Mouse (Mus musculus) embryonic facial prominence, embryonic 10.5 days (tissue): ENCODE measurements around the gene Rcan2. TPM values are rescaled to one million over a fixed set of nuclear protein-coding genes. Genes with fewer than 3 reads are reported as not detected.

Experiments used
- DNase-seq: peaks from one replicate; pipeline ENCODE4 v3.0.0-alpha.2; 2017; ENCODE audit warnings: low spot score
- H3K27ac ChIP-seq: fragments of 300-500 bp; sonication (generic); replicated peaks from 2 replicates; pipeline ENCODE4 v1.5.1; 2016; ENCODE audit warnings: mild to moderate bottlenecking
- H3K27me3 ChIP-seq: fragments of 300-500 bp; sonication (generic); replicated peaks from 2 replicates; pipeline ENCODE4 v1.6.1; 2016; ENCODE audit warnings: low read depth, mild to moderate bottlenecking; ENCODE audit not compliant: poor library complexity, severe bottlenecking
- H3K36me3 ChIP-seq: fragments of 300-500 bp; sonication (generic); replicated peaks from 2 replicates; pipeline ENCODE4 v1.6.1; 2016; ENCODE audit warnings: mild to moderate bottlenecking, moderate library complexity
- H3K4me1 ChIP-seq: fragments of 300-500 bp; sonication (generic); 2 replicates; pipeline ENCODE4 v1.6.1; 2016
- H3K4me3 ChIP-seq: fragments of 300-500 bp; sonication (generic); 2 replicates; pipeline ENCODE4 v1.5.1; 2016; ENCODE audit warnings: mild to moderate bottlenecking, moderate library complexity
- H3K9me3 ChIP-seq: fragments of 300-500 bp; sonication (generic); 2 replicates; pipeline ENCODE4 v1.6.1; 2016; ENCODE audit warnings: mild to moderate bottlenecking
- WGBS: fragments of 180-500 bp; shearing (Covaris S2); methylation state at CpG from one replicate; pipeline ENCODE4 v1.1.7; 2016; 5-methylcytosine and 5-hydroxymethylcytosine counted together
- polyA plus RNA-seq: library from polyadenylated mRNA; unstranded; fragments of >200 nt; fragmentation: Nextera tagmentation; extraction: Ambion mirVana; gene quantifications from 2 replicates; pipeline ENCODE4 v1.2.1, GENCODE M21; 2016

The Rcan2 gene
- polyA plus RNA-seq = 3.2 and 5.6 TPM in 2 replicates

DNA sequence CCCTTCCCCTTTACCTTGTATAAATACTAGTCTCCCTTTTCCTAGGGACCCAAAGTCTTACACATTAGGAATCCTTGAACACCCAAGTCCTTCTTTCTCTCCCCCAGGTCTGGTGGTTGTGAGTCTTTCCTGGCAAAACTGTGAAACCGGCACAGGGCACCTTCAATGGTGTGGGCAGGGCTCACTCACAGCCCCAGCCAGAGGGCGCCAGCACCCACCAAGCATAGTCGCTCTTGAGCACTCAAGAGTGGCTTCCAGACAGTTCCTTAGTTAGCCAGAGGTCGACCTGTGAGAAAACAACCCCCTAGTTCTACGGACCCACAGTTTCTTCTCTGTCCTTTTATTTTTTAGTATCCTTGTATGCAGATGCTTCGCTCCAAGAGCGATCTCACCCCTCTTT is at the start of gene Rcan2:
Rcan2 (plus strand) TSS at position 275 of the 400 bp plus-strand sequence.
- DNase-seq = peak; percentile 52
- H3K27ac ChIP-seq = peak within 1 kb of the TSS; percentile 79

DNA sequence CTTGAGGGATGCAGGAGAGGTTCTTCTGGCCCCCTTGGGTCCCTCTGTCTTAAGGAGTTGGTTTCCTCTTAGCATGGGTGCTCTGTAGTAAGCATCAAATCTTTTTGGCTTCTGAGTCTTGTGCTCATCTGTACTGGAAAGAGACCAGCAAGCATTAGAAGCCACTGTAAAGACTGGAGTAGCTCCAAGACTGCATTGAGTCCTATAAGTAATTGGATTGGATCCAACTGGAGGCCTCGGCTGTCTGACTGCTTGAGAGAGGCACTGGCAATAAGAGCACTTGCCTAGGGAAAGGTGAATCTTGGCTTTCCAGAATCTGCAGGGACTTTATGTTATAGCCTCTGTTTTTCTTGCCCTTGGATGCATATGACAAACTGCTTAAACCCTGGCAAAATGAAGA is 48.3 kb upstream of the Rcan2 start:
- WGBS = 86% methylated on average over 1 of the region's 1 CpGs
- no peaks in the 10 kb centered on the region for H3K9me3 ChIP-seq
- H3K4me1 ChIP-seq = no peaks in the 10 kb centered on the region
- no peak for DNase-seq
- H3K27me3 ChIP-seq = no peaks in the 10 kb centered on the region
- H3K4me3 ChIP-seq = no peak overlapping the region
- peaks cover 9% of the 10 kb centered on the region for H3K36me3 ChIP-seq
- no peak overlapping the region for H3K27ac ChIP-seq

More for the DNA sequence above, at the start of gene Rcan2:
- Histone ChIP-seq H3K36me3 (no peaks in the 10 kb centered on the region), H3K9me3 (no peaks in the 10 kb centered on the region), H3K4me3 (peak within 1 kb of the TSS; percentile 77), H3K27me3 (peaks cover 39% of the 10 kb centered on the region), H3K4me1 (peaks cover 13% of the 10 kb centered on the region)
- 2% methylated on average over 7 of the region's 7 CpGs for WGBS

GRCm38 (mm10) chr17:43754687-43755086 is 46.5 kb upstream of the Rcan2 start:
- no peaks in the 10 kb centered on the region for H3K4me1 ChIP-seq
- H3K9me3 ChIP-seq = no peaks in the 10 kb centered on the region
- no peaks in the 10 kb centered on the region for H3K27me3 ChIP-seq
- H3K4me3 ChIP-seq = no peak overlapping the region
- DNase-seq = no peak
- peaks cover 3% of the 10 kb centered on the region for H3K36me3 ChIP-seq
- WGBS = 72% methylated on average over 5 of the region's 5 CpGs
- H3K27ac ChIP-seq = no peak overlapping the region

DNA sequence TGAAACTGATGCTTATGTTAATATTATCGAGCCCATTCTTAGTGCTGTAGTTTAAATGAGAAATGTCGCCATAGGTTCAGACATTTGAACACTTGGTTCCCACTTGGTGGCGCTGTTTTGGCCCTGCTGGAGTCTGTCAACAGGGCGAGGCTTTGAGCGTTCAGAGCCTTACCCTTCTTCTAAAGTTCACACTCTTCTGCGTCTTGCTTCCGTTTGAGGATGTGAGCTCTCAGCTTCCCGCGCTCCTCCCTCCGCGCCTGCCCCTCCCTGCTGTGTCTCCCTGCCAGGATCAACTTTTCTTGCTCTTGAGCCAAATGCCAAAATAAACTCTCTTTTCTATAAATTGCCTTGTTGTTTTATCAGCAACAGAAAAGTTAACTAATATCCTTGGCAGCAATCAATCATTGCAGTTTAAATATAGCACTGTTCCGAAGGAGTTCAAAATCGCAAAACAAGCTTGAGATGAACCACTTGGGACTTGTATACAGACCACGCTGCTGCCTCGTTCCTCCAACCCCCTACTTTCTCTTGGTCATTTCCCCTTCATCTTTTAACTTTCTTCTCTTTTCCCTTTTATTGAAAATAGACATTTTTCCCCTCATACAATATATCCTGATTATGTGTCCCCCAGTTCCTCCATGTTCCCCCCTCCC is 42.4 kb upstream of the Rcan2 start:
- DNase-seq = no peak
- WGBS = 64% methylated on average over 15 of the region's 15 CpGs
- H3K9me3 ChIP-seq = no peaks in the 10 kb centered on the region
- H3K27ac ChIP-seq = no peak overlapping the region
- H3K27me3 ChIP-seq = no peaks in the 10 kb centered on the region
- no peaks in the 10 kb centered on the region for H3K4me1 ChIP-seq
- H3K4me3 ChIP-seq = no peak overlapping the region
- H3K36me3 ChIP-seq = no peaks in the 10 kb centered on the region

DNA sequence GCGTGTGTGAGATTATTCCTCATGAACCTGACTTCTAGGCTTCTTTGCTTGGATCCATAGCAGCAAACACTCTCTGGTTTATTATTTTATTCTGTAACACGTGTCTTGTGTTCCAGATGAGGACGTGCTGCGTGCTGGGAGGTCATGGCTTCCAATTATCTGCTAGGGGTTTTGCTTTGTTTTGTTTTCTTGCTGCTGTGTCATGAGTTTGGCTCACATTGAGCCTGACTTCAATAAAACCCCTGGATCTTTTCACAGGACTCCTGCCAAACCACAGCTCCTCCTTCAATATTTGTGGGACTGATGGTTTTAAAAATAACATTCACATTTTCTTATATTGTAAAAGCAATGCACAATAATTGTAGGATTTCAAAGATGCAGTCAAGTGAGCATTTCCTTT is 16.6 kb upstream of the Rcan2 start:
- no peaks in the 10 kb centered on the region for H3K36me3 ChIP-seq
- no peak for DNase-seq
- H3K27ac ChIP-seq = no peak overlapping the region
- H3K4me1 ChIP-seq = no peaks in the 10 kb centered on the region
- no peaks in the 10 kb centered on the region for H3K9me3 ChIP-seq
- no peak overlapping the region for H3K4me3 ChIP-seq
- WGBS = 82% methylated on average over 4 of the region's 4 CpGs
- no peaks in the 10 kb centered on the region for H3K27me3 ChIP-seq

DNA sequence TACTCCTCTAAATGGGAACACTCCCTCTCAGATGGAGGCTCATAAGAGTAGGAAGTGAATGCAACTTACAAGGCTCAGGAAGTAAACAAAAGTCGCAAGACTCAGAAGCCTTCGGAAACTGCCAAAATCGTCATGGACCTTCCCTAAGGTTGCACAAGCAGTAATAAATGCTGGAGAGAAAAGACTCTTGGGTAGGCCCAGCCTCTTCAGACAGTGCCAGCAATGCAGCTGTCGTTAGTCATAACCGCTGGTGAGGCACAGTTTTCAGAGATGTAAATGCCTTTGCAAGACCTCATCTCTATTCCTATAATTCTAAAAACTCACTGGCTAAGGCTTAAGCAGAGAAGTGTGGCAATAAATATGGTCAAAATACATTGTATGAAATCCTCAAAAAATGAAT is 12.9 kb upstream of the Rcan2 start:
- Histone ChIP-seq H3K4me3 (no peak overlapping the region), H3K9me3 (no peaks in the 10 kb centered on the region), H3K27me3 (no peaks in the 10 kb centered on the region), H3K4me1 (no peaks in the 10 kb centered on the region), H3K36me3 (no peaks in the 10 kb centered on the region), H3K27ac (no peak overlapping the region)
- WGBS = 88% methylated on average over 5 of the region's 5 CpGs
- DNase-seq = no peak

- Histone ChIP-seq H3K36me3 (no peaks in the 10 kb centered on the region), H3K9me3 (no peaks in the 10 kb centered on the region), H3K4me3 (no peak overlapping the region), H3K27me3 (no peaks in the 10 kb centered on the region), H3K4me1 (no peaks in the 10 kb centered on the region), H3K27ac (no peak overlapping the region)
- no peak for DNase-seq
These were observed 11.8 kb upstream of the Rcan2 start for GRCm38 (mm10) chr17:43789376-43789775.

- H3K27me3 ChIP-seq = no peaks in the 10 kb centered on the region
- DNase-seq = no peak
- 91% methylated on average over 3 of the region's 3 CpGs for WGBS
- no peak overlapping the region for H3K4me3 ChIP-seq
- no peaks in the 10 kb centered on the region for H3K36me3 ChIP-seq
- H3K9me3 ChIP-seq = no peaks in the 10 kb centered on the region
- H3K27ac ChIP-seq = no peak overlapping the region
- no peaks in the 10 kb centered on the region for H3K4me1 ChIP-seq
These were observed 9.4 kb upstream of the Rcan2 start for GRCm38 (mm10) chr17:43791751-43792150.

GRCm38 (mm10) chr17:43794731-43795280 is 6.3 kb upstream of the Rcan2 start:
- no peak overlapping the region for H3K27ac ChIP-seq
- H3K36me3 ChIP-seq = no peaks in the 10 kb centered on the region
- H3K4me3 ChIP-seq = no peak overlapping the region
- DNase-seq = no peak
- no peaks in the 10 kb centered on the region for H3K4me1 ChIP-seq
- 77% methylated on average over 1 of the region's 1 CpGs for WGBS
- no peaks in the 10 kb centered on the region for H3K9me3 ChIP-seq
- no peaks in the 10 kb centered on the region for H3K27me3 ChIP-seq

DNA sequence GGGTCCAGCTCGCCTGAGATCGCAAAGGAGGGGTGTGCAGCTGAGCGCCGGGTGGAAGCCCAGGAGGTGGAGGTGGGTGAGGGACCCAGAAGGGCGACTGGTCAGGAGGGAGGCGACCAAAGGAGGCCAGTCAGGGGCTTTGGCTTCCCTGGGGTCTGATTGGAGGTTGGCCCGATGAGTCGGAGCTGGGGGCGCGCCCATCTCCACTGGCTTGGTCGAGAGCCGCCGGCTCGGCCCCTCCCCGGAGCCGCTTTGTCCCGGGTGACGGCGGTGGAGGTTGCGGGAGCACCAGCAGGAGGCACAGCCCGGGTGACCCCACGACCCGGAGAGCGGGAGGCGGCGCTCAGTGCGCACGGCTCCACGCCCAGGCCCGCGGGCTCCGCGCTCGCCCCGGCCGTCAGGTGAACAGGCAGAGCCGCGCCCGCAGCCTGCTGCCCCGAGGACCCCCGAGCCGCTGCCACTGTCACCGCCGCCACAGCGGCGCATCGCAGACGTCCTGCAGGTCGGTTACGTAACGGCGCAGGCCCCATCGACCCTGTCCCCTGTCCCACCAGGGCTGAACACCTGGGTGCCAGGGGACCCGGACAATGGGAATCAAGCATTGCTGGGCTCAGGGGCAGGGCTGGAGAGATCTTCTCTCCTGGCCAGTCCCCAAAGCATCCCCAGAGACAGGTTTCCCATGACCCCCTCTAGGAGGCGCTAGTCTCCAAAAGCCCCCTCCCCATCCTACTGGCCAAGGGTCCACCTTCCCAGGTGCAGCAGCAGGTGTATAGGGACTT is 633 bp downstream of the Rcan2 start:
- H3K27me3 ChIP-seq = peaks cover 39% of the 10 kb centered on the region
- peaks cover 13% of the 10 kb centered on the region for H3K4me1 ChIP-seq
- H3K27ac ChIP-seq = peak overlapping the region; percentile 79
- H3K36me3 ChIP-seq = no peaks in the 10 kb centered on the region
- peak overlapping the region; percentile 77 for H3K4me3 ChIP-seq
- peak; percentile 81 for DNase-seq
- H3K9me3 ChIP-seq = no peaks in the 10 kb centered on the region
- under 1% methylated on average over 55 of the region's 55 CpGs for WGBS

- Histone ChIP-seq H3K27ac (no peak overlapping the region), H3K4me1 (peaks cover 13% of the 10 kb centered on the region), H3K36me3 (no peaks in the 10 kb centered on the region), H3K4me3 (peak overlapping the region; percentile 77), H3K9me3 (no peaks in the 10 kb centered on the region), H3K27me3 (peaks cover 39% of the 10 kb centered on the region)
- no peak for DNase-seq
- WGBS = 63% methylated on average over 11 of the region's 11 CpGs
These were observed 1.3 kb downstream of the Rcan2 start for GRCm38 (mm10) chr17:43802414-43802813.

- Histone ChIP-seq H3K9me3 (no peaks in the 10 kb centered on the region), H3K27ac (no peak overlapping the region), H3K36me3 (no peaks in the 10 kb centered on the region), H3K27me3 (peaks cover 39% of the 10 kb centered on the region), H3K4me1 (peaks cover 13% of the 10 kb centered on the region), H3K4me3 (no peak overlapping the region)
- WGBS = 88% methylated on average over 2 of the region's 2 CpGs
- no peak for DNase-seq
These were observed 2.0 kb downstream of the Rcan2 start for GRCm38 (mm10) chr17:43803111-43803510.

DNA sequence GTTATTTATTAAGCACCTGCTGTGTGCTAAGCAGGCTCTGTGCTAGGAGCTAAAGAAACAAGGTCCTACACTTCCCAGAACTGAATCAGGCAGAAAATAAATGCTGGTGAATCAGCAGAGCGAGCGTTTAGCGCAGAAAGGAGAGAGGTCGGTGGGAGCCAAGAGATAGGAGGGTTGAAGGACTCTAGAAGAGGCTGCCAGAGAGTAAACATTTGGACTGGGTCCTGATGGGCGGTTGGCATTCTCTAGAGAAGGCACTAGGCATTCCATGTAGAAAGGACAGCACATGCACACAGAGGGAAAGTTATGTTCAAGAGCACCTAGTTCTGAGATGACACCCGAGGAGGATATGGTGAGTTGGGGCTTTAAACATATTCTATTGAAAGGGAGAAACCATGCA is 2.6 kb downstream of the Rcan2 start:
- no peak for DNase-seq
- 88% methylated on average over 6 of the region's 6 CpGs for WGBS
- Histone ChIP-seq H3K36me3 (no peaks in the 10 kb centered on the region), H3K4me1 (peaks cover 13% of the 10 kb centered on the region), H3K27ac (no peak overlapping the region), H3K4me3 (no peak overlapping the region), H3K27me3 (peaks cover 39% of the 10 kb centered on the region), H3K9me3 (no peaks in the 10 kb centered on the region)
